Mouse (Mus musculus) stomach, postnatal 0 days (tissue): ENCODE measurements around the gene Grb10.

Experiments used
- CTCF ChIP-seq: IDR thresholded peaks from 2 replicates; pipeline ENCODE4 v1.5.1; 2016; ENCODE audit warnings: antibody characterized with exemption, low read depth, mild to moderate bottlenecking, moderate library complexity
- EP300 ChIP-seq: optimal IDR thresholded peaks from 2 replicates; pipeline ENCODE3; 2016; ENCODE audit warnings: antibody characterized with exemption

- TF ChIP-seq CTCF (no peak), EP300 (no peak)
These were observed 143.0 kb downstream of the Grb10 start for GRCm38 (mm10) chr11:11895479-11895878.
